ENCODE assay signal across 8 mouse cellular contexts in the genomic region with DNA sequence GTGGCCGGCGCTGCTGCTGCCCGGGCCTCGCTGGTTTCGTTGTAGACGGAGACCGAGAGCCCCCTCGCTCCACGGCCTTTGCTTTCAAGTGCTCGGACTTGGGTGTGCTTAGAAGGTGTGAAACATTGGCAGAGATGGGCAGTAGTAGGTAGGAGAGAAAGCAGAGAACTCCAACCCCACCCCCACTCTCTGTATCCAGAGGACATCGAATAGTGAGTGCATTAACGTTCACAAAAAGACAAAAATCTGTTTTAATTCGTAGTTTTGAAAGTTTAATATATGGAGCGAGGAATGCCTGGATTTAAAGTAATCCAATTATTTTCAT.
DNase-seq lines count a peak whose midpoint lies in the region; ATAC-seq and TF ChIP-seq lines count a peak whose summit lies in the region.

No protein-coding gene starts in this region.

- no peak for DNase-seq in lung, postnatal 10 days
- no peak for DNase-seq in urinary bladder, postnatal 14 days (ENCODE audit: low spot score)
- no peak for DNase-seq in thymus, postnatal 36 days
- no peak for DNase-seq in layer of hippocampus, postnatal 25 days (ENCODE audit: extremely low spot score in 1 of 2, low spot score in 1 of 2)

- H3K36me3 ChIP-seq in lung, embryonic 16.5 days (ENCODE audit: control insufficient read depth, insufficient read depth, low read length): no peaks in the 10 kb centered on the region
- no peaks in the 10 kb centered on the region for H3K36me3 ChIP-seq in forebrain, embryonic 13.5 days (ENCODE audit: poor library complexity, severe bottlenecking)
- no peaks in the 10 kb centered on the region for H3K36me3 ChIP-seq in limb, embryonic 12.5 days

- WGBS in lung, embryonic 16.5 days: under 1% methylated on average over 14 of the region's 14 CpGs
- 1% methylated on average over 14 of the region's 14 CpGs for WGBS in forebrain, embryonic 13.5 days
- 1% methylated on average over 14 of the region's 14 CpGs for WGBS in limb, embryonic 12.5 days
- WGBS in olfactory bulb, adult 2 months: 1% methylated on average over 14 of the region's 14 CpGs

- no peak for TF ChIP-seq POLR2A in olfactory bulb, adult 2 months (IDR thresholded peaks at IDR 0.05; ENCODE audit: insufficient read depth, low read depth, low read length)

- peak overlapping the region; percentile 61 for H3K4me3 ChIP-seq in lung, embryonic 16.5 days (ENCODE audit: low read length)
- H3K4me3 ChIP-seq in forebrain, embryonic 13.5 days: peak overlapping the region; percentile 96
- peak overlapping the region; percentile 47 for H3K4me3 ChIP-seq in limb, embryonic 12.5 days (replicated peaks)
- peak overlapping the region; percentile 61 for H3K4me3 ChIP-seq in olfactory bulb, adult 2 months (ENCODE audit: insufficient read depth, low read depth, low read length)

- H3K9me3 ChIP-seq in lung, embryonic 16.5 days (ENCODE audit: control insufficient read depth, low read length): no peaks in the 10 kb centered on the region
- H3K9me3 ChIP-seq in forebrain, embryonic 13.5 days (replicated peaks): no peaks in the 10 kb centered on the region
- H3K9me3 ChIP-seq in limb, embryonic 12.5 days: no peaks in the 10 kb centered on the region

- peak overlapping the region; percentile 78 for H3K9ac ChIP-seq in lung, embryonic 16.5 days (ENCODE audit: low read length)
- peak overlapping the region; percentile 100 for H3K9ac ChIP-seq in forebrain, embryonic 13.5 days
- H3K9ac ChIP-seq in limb, embryonic 12.5 days (replicated peaks): peak overlapping the region; percentile 58

- H3K4me2 ChIP-seq in lung, embryonic 16.5 days (ENCODE audit: low read depth, low read length): peak overlapping the region; percentile 95
- H3K4me2 ChIP-seq in forebrain, embryonic 13.5 days: peak overlapping the region; percentile 95
- H3K4me2 ChIP-seq in limb, embryonic 12.5 days: peak overlapping the region; percentile 89

- no peak for TF ChIP-seq CTCF in olfactory bulb, adult 2 months (IDR thresholded peaks at IDR 0.05; ENCODE audit: insufficient read depth, low read depth, low read length)

- no peaks in the 10 kb centered on the region for H3K27me3 ChIP-seq in lung, embryonic 16.5 days (ENCODE audit: control insufficient read depth, insufficient read depth, low read depth, low read length)
- no peaks in the 10 kb centered on the region for H3K27me3 ChIP-seq in forebrain, embryonic 13.5 days
- H3K27me3 ChIP-seq in limb, embryonic 12.5 days: no peaks in the 10 kb centered on the region

- H3K27ac ChIP-seq in lung, embryonic 16.5 days (ENCODE audit: low read length): peak overlapping the region; percentile 99
- H3K27ac ChIP-seq in forebrain, embryonic 13.5 days: peak overlapping the region; percentile 100
- H3K27ac ChIP-seq in limb, embryonic 12.5 days: peak overlapping the region; percentile 93; the same call in 1 of the 2 replicates
- peak overlapping the region; percentile 29; the same call in 1 of the 2 replicates for H3K27ac ChIP-seq in olfactory bulb, adult 2 months (ENCODE audit: insufficient read depth, low read depth, low read length)

- no peak for ATAC-seq in lung, embryonic 16.5 days (ENCODE audit: low read depth)
- ATAC-seq in forebrain, embryonic 13.5 days: no peak
- peak; percentile 69; the same call in 1 of the 2 replicates for ATAC-seq in limb, embryonic 12.5 days (ENCODE audit: insufficient number of reproducible peaks, insufficient read depth, low FRiP score, low TSS enrichment, low read depth)

- H3K4me1 ChIP-seq in lung, embryonic 16.5 days (replicated peaks; ENCODE audit: control insufficient read depth, insufficient read depth, low read length): peaks cover 33% of the 10 kb centered on the region
- peaks cover 60% of the 10 kb centered on the region for H3K4me1 ChIP-seq in forebrain, embryonic 13.5 days
- H3K4me1 ChIP-seq in limb, embryonic 12.5 days (replicated peaks): peaks cover 38% of the 10 kb centered on the region
- 0 out of 2 replicates have a peak, but pooled peaks cover 2% of the 10 kb centered on the region for H3K4me1 ChIP-seq in olfactory bulb, adult 2 months (ENCODE audit: control insufficient read depth, insufficient read depth, low read length)

Comparison
In these comparisons a context has a peak if more than half of its experiments do, and no peak if none do; other contexts are left out.
1. H3K27ac ChIP-seq: peak in every context shown above with its lines; median percentile 100 in forebrain, embryonic 13.5 days; 99 in lung, embryonic 16.5 days; 93 in limb, embryonic 12.5 days; 29 in olfactory bulb, adult 2 months.